Mouse (Mus musculus) brain, embryonic 18.5 days (tissue): ENCODE measurements around the gene Rhox2b.
"Not testable (repeated sequence)": the region's sequence is repeated elsewhere in the genome, so short reads cannot be mapped to it uniquely, and the experiment has no call there.

Source experiments
- DNase-seq: peaks from one replicate; pipeline ENCODE4 v3.0.0-alpha.2; 2012; ENCODE audit warnings: low read depth, low spot score

Rhox2b gene

DNA sequence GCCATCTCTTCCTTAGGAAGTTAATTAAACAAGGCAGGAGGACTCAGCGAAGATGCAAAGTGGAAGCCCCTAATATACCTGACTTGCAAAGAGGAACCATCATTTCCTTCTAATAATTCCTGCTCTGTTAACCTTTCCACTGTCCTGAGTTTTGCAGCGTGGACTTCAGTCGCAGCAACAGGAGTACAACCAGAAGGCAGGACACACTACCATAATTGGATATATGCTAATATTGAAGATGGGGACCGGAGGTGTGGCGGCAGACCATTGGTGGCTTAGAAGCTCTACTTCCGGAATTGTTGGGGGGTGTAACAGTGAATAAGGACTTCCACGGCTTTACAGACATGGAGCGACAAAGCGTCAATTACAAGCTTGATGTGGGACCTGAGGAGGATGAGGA lies at the start of gene Rhox2b:
TSS of gene Rhox2b (plus strand) at position 301 of the 400 bp plus-strand sequence.
- not testable (repeated sequence) for DNase-seq

DNA sequence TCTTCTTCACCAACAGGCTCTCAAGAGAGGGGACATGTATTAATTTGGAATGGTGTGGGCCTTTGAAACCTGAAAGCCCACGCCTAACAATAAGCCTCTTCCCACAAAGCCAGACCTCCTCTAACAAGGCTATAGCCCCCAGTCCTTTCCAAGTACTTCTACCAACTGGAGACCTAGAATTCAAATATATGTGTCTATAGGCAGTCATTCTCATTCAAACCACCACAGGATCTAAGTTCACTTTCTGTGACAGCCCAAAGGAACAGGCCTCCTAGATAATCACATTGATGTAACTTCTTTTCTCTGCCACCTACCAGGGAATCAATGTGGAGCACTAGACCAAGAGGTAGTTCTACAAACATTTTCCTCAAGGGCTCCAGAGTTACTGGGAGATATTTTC lies 32.1 kb upstream of the Rhox2b start, which contains the start of gene Rhox3a2:
TSS of gene Rhox3a2 (plus strand) at position 301 of the 400 bp plus-strand sequence.
- not testable (repeated sequence) for DNase-seq

DNA sequence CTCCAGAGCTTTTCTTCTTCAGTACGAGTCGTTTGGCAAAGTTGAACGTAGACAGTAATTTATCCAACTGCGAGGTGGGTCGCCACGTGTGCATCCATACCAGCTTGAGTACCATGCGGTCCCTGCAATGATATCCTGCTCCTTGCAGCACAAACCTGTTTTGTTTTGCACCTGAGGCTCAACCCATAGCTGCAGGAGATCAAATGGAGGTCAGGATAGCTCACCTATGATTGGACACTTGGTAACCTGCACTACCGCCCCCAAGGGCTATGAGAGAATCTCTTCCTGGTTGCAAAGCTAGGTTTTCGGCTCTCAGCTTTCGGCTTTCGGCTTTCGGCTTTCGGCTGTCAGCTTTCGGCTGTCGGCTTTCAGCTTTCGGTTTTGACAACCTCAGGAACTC lies 21.3 kb upstream of the Rhox2b start, which contains the start of gene Rhox4a2:
TSS of gene Rhox4a2 (plus strand) at position 301 of the 400 bp plus-strand sequence.
- DNase-seq, result not testable (repeated sequence)

- not testable (repeated sequence) for DNase-seq
These were observed 20.3 kb downstream of the Rhox2b start, which contains the start of gene Rhox4b for GRCm38 (mm10) chrX:37432194-37432593. Rhox4b (plus strand) TSS chrX:37432494.

GRCm38 (mm10) chrX:37453380-37453779 lies 41.5 kb downstream of the Rhox2b start, which contains the start of gene Rhox2c:
Rhox2c (plus strand) TSS chrX:37453680.
- not testable (repeated sequence) for DNase-seq

- DNase-seq, result not testable (repeated sequence)
These were observed 46.4 kb downstream of the Rhox2b start, which contains the start of gene Rhox3c for GRCm38 (mm10) chrX:37458285-37458684. Rhox3c (plus strand) TSS chrX:37458585.
